Mouse (Mus musculus): ENCODE measurements around the gene Slc38a4.

- TF ChIP-seq CTCF (IDR thresholded peaks at IDR 0.05; ENCODE audit: low read depth) (no peak), EP300 (IDR thresholded peaks at IDR 0.05; ENCODE audit: low read depth) (no peak)
Observed at GRCm38 (mm10) chr15:97063211-97063610, 7.5 kb upstream of the Slc38a4 start.

Data from liver, embryonic 14.5 days (tissue).